Mouse (Mus musculus): ENCODE measurements around the gene Dlgap5.

The Dlgap5 gene

GRCm38 (mm10) chr14:47352272-47352671 is 65.9 kb downstream of the Dlgap5 start:
- DNase-seq (ENCODE audit: low spot score in 2 of 2), result no peak

DNA sequence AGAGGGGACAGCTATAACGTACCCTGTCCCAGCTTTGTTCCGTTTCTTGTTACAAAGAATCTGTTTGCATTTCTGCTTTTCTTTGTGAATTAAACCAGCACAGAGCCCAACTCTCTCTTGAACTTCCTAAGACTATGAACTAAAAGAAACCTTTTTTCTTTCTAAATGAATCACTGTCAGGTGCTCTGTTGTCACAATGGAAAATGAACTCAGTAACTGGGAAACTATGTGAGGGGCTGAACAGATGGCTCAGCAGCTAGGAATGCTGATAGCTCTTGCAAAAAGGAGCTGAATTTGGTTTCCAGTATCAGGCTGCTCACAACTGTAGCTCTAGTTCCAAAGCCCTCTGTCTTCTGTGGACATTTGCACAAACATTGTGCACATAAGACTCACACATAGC is 67.2 kb downstream of the Dlgap5 start:
- DNase-seq (ENCODE audit: low spot score in 2 of 2), result no peak

DNA sequence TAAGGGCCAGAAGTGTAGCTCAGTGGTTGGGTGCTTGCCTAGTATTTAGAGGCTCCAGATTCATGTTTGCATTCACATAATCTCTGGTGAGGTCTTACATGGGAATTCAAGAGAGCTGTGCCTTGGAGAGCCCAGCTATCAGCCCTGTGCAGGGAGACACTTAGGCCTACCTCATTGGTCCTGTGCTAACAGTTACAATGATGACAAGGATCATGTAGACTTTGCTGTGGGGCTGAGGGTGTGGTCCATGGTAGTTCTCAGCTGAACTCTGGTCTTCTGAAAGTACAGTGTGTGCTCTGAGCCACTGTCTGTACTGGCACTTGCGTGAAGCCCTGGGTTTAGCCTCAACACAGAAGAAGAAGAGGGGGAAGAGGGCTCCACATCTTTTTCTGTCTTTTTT is 71.5 kb downstream of the Dlgap5 start:
- DNase-seq (ENCODE audit: low spot score in 2 of 2), result no peak

DNA sequence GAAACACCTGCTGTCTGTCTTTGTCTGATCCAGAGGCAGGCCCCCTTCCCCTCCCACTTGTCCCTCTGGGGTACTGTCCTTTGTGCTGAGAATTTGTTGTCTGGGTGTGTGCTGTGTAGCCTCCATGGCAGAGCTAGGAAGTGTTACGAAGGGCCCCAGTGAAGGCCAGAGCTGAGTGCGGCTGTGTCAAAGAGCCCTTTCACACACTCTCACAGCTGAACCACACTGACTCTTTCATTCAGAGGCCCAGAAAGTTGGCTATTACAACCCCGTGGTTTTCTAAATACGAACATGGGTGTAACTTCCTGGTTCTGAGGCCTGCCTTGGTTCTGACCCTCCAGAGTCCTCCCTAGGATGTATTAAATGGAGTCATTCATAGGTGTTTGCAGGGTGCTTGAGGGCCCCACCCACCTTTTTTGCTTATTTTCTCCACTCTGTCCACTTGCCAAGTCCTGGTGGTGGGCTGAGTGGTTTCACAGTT is 76.4 kb downstream of the Dlgap5 start:
- DNase-seq (ENCODE audit: low spot score in 2 of 2), result no peak

- no peak for DNase-seq (ENCODE audit: low spot score in 2 of 2)
Measured at GRCm38 (mm10) chr14:47340231-47340925, 77.8 kb downstream of the Dlgap5 start.

Measured in cerebellum, postnatal 4 days (tissue).